Mouse (Mus musculus): ENCODE data around the gene Kcnq1. TPM values are rescaled to one million over a fixed set of nuclear protein-coding genes. Genes with fewer than 3 reads are reported as not detected.

Gene Kcnq1
- polyA plus RNA-seq, 1 experiment from 2014 or later: 0.87 TPM

DNA sequence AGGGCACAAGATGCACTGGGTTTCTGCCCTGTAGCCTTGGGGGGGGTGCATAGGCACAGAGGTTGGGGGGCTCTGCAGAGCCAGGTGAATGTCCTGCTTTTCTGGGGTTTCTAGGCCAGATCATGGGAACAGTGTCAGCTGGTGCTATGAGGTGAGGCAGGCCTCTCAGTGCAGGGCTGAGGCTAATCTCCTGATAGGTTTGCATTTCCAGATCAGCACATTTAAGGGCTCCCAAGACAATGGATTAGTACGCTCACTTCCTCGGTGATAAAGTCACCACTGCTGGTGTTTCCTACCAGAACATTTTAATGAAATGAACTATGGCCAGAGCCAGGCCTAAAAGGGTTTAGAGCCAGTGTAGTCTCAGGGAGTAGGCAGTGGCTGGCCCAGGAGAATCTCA, 36.5 kb downstream of the Kcnq1 start:
- no peak overlapping the region for H3K4me3 ChIP-seq
- WGBS: 93% methylated on average over 2 of the region's 2 CpGs
- no peak for ATAC-seq (ENCODE audit: low FRiP score, low read depth)
- no peaks in the 10 kb centered on the region for H3K9me3 ChIP-seq
- H3K36me3 ChIP-seq: no peaks in the 10 kb centered on the region
- no peaks in the 10 kb centered on the region for H3K27me3 ChIP-seq
- no peak overlapping the region for H3K27ac ChIP-seq
- H3K4me2 ChIP-seq (replicated peaks): no peak overlapping the region
- peaks cover 6% of the 10 kb centered on the region for H3K4me1 ChIP-seq
- no peak overlapping the region for H3K9ac ChIP-seq

DNA sequence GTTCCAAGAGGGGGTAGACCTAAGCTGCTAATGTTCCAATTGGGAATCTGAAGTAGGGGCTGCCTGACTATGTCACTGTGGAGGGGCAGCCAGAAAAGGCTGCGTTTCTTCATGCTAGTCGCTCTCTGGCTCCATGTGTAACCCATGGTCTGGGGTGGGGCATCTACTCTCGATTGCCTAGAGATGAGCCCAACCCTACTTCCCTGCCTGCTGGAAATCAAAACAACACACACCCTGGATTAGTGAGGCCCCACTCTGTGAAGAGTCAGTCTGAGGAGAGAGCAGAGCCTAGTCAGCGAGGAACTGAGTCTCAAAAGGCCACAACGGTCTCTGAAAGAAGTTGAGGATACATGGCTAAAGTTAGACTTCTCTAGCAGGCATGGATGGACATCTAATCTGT, 40.9 kb downstream of the Kcnq1 start:
- no peak overlapping the region for H3K9ac ChIP-seq
- H3K9me3 ChIP-seq: no peaks in the 10 kb centered on the region
- peaks cover 6% of the 10 kb centered on the region for H3K4me1 ChIP-seq
- no peak overlapping the region for H3K4me3 ChIP-seq
- H3K27me3 ChIP-seq: peaks cover 2% of the 10 kb centered on the region; the same call in 1 of the 2 replicates
- H3K4me2 ChIP-seq (replicated peaks): no peak overlapping the region
- no peak overlapping the region for H3K27ac ChIP-seq
- no peak for ATAC-seq (ENCODE audit: low FRiP score, low read depth)
- H3K36me3 ChIP-seq: no peaks in the 10 kb centered on the region
- WGBS: 69% methylated on average over 5 of the region's 5 CpGs

- no peaks in the 10 kb centered on the region for H3K9me3 ChIP-seq
- WGBS: 4% methylated on average over 2 of the region's 2 CpGs
Measured at GRCm38 (mm10) chr7:143151171-143151570, 45.0 kb downstream of the Kcnq1 start.

DNA sequence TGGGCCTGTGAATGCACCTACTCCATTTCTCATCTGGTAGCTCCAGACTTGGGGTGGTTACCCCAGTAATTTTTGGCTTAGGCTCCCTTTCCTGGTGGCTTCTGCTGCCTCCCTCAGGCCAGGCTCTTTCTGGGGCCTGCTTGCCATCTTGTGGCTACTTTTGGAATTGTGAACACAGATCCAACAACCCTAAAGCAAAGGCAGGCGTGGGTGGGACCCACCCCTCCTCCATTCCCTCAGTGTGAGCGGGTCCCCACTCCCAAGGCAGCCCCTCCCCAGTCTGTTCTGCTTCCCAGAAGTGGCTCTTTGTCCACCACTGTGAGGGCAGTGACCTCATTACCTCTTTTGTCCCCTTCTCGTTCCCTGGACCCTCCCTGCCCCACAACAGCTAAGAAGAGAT, 46.2 kb downstream of the Kcnq1 start:
- H3K27me3 ChIP-seq: peaks cover 2% of the 10 kb centered on the region; the same call in 1 of the 2 replicates
- 25% methylated on average over 3 of the region's 3 CpGs for WGBS
- H3K4me2 ChIP-seq (replicated peaks): no peak overlapping the region
- no peak for ATAC-seq (ENCODE audit: low FRiP score, low read depth)
- no peak overlapping the region for H3K4me3 ChIP-seq
- no peak overlapping the region for H3K9ac ChIP-seq
- no peak overlapping the region for H3K27ac ChIP-seq
- H3K9me3 ChIP-seq: no peaks in the 10 kb centered on the region
- H3K36me3 ChIP-seq: no peaks in the 10 kb centered on the region
- peaks cover 29% of the 10 kb centered on the region for H3K4me1 ChIP-seq

More at GRCm38 (mm10) chr7:143151171-143151570, 45.0 kb downstream of the Kcnq1 start:
- Histone ChIP-seq H3K27me3 (peaks cover 2% of the 10 kb centered on the region; the same call in 1 of the 2 replicates), H3K4me3 (no peak overlapping the region), H3K27ac (no peak overlapping the region), H3K36me3 (no peaks in the 10 kb centered on the region), H3K4me2 (replicated peaks) (no peak overlapping the region), H3K9ac (no peak overlapping the region), H3K4me1 (peaks cover 29% of the 10 kb centered on the region)
- no peak for ATAC-seq (ENCODE audit: low FRiP score, low read depth)

- Histone ChIP-seq H3K4me1 (peaks cover 42% of the 10 kb centered on the region), H3K9ac (peak overlapping the region; percentile 55), H3K36me3 (no peaks in the 10 kb centered on the region), H3K9me3 (no peaks in the 10 kb centered on the region), H3K4me3 (no peak overlapping the region; the same call in 1 of the 2 replicates), H3K27ac (peak overlapping the region; percentile 96), H3K4me2 (replicated peaks) (peak overlapping the region; percentile 56), H3K27me3 (no peaks in the 10 kb centered on the region)
- peak; percentile 80 for ATAC-seq (ENCODE audit: low FRiP score, low read depth)
- WGBS: under 1% methylated on average over 18 of the region's 18 CpGs
Measured at GRCm38 (mm10) chr7:143153915-143154373, 47.8 kb downstream of the Kcnq1 start.

DNA sequence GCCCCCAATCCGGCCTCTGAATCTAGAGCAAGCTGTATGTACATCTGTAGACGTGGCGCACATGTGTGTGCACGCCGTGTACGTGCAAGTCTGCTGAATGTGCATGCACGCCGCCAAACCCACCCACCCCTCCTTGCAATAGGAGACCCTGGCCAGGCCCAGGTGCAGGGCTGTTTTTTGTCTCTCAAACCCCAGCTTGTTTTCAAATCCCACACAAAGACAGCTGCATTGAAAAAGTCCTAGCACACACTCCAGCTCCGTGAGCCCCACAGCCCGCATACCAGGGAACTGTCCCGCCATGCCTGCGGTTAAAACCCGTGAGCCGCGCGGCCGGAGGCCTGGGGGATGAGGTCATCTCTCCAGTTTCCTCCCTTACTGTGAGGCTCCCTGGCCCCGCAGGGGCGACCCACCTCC, 48.3 kb downstream of the Kcnq1 start:
- peak; percentile 78 for ATAC-seq (ENCODE audit: low FRiP score, low read depth)
- no peaks in the 10 kb centered on the region for H3K9me3 ChIP-seq
- H3K27me3 ChIP-seq: no peaks in the 10 kb centered on the region
- peak overlapping the region; percentile 56 for H3K4me2 ChIP-seq (replicated peaks)
- peaks cover 47% of the 10 kb centered on the region for H3K4me1 ChIP-seq
- no peaks in the 10 kb centered on the region for H3K36me3 ChIP-seq
- H3K4me3 ChIP-seq: no peak overlapping the region
- 12% methylated on average over 19 of the region's 19 CpGs for WGBS
- H3K9ac ChIP-seq: peak overlapping the region; percentile 55
- H3K27ac ChIP-seq: peak overlapping the region; percentile 96

- H3K9me3 ChIP-seq: no peaks in the 10 kb centered on the region
- H3K9ac ChIP-seq: no peak overlapping the region
- no peaks in the 10 kb centered on the region for H3K36me3 ChIP-seq
- no peak overlapping the region for H3K4me3 ChIP-seq
- peak overlapping the region; percentile 96 for H3K27ac ChIP-seq
- ATAC-seq (ENCODE audit: low FRiP score, low read depth): no peak
- H3K4me2 ChIP-seq (replicated peaks): peak overlapping the region; percentile 56; the same call in 1 of the 2 replicates
- peaks cover 54% of the 10 kb centered on the region for H3K4me1 ChIP-seq
- WGBS: 39% methylated on average over 5 of the region's 5 CpGs
- H3K27me3 ChIP-seq: no peaks in the 10 kb centered on the region
Measured at GRCm38 (mm10) chr7:143155257-143155656, 49.1 kb downstream of the Kcnq1 start.

- Histone ChIP-seq H3K27ac (peak overlapping the region; percentile 34; the same call in 1 of the 2 replicates), H3K9me3 (no peaks in the 10 kb centered on the region), H3K4me1 (peaks cover 49% of the 10 kb centered on the region), H3K4me3 (no peak overlapping the region), H3K27me3 (no peaks in the 10 kb centered on the region), H3K36me3 (no peaks in the 10 kb centered on the region), H3K9ac (peak overlapping the region; percentile 35; the same call in 1 of the 2 replicates), H3K4me2 (replicated peaks) (no peak overlapping the region)
- no peak for ATAC-seq (ENCODE audit: low FRiP score, low read depth)
- 66% methylated on average over 14 of the region's 14 CpGs for WGBS
Measured at GRCm38 (mm10) chr7:143158690-143159425, 52.7 kb downstream of the Kcnq1 start.

- peak overlapping the region; percentile 35; the same call in 1 of the 2 replicates for H3K9ac ChIP-seq
- no peaks in the 10 kb centered on the region for H3K27me3 ChIP-seq
- WGBS: 38% methylated on average over 11 of the region's 11 CpGs
- peaks cover 43% of the 10 kb centered on the region for H3K4me1 ChIP-seq
- H3K4me2 ChIP-seq (replicated peaks): no peak overlapping the region
- no peak overlapping the region for H3K4me3 ChIP-seq
- H3K27ac ChIP-seq: peak overlapping the region; percentile 34; the same call in 1 of the 2 replicates
- H3K36me3 ChIP-seq: no peaks in the 10 kb centered on the region
- ATAC-seq (ENCODE audit: low FRiP score, low read depth): 0 out of 2 replicates have a peak, but pooled peaks have one; percentile 46
- H3K9me3 ChIP-seq: no peaks in the 10 kb centered on the region
Measured at GRCm38 (mm10) chr7:143159446-143159845, 53.3 kb downstream of the Kcnq1 start.

GRCm38 (mm10) chr7:143160057-143160456, 53.9 kb downstream of the Kcnq1 start:
- 75% methylated on average over 5 of the region's 5 CpGs for WGBS
- Histone ChIP-seq H3K4me1 (peaks cover 37% of the 10 kb centered on the region), H3K4me3 (no peak overlapping the region), H3K9ac (no peak overlapping the region), H3K4me2 (replicated peaks) (no peak overlapping the region), H3K27me3 (no peaks in the 10 kb centered on the region), H3K27ac (no peak overlapping the region; the same call in 1 of the 2 replicates), H3K36me3 (no peaks in the 10 kb centered on the region), H3K9me3 (no peaks in the 10 kb centered on the region)
- no peak for ATAC-seq (ENCODE audit: low FRiP score, low read depth)

DNA sequence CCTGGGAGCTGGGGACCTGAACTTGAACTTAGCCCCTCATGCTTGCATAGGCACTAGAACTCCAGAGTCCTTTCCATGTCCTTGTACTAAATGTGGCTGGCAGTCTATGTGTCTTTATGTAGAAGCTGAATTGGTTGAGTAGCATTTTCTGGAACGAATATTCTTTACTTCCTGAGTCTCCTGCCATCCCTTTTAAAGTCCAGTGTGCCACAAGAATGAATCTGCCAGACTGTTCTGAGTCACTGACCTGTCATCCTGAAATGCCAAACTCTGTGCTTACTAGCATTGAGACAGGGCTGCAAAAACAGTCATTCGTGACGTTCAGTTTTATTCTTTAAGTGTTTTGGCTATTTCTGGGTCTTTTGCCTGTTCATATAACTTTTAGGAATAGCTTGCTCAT, 55.9 kb downstream of the Kcnq1 start:
- 70% methylated on average over 3 of the region's 3 CpGs for WGBS
- Histone ChIP-seq H3K4me3 (no peak overlapping the region), H3K9me3 (no peaks in the 10 kb centered on the region), H3K9ac (no peak overlapping the region), H3K4me2 (replicated peaks) (no peak overlapping the region), H3K36me3 (no peaks in the 10 kb centered on the region), H3K27me3 (no peaks in the 10 kb centered on the region), H3K27ac (no peak overlapping the region), H3K4me1 (peaks cover 31% of the 10 kb centered on the region)
- ATAC-seq (ENCODE audit: low FRiP score, low read depth): no peak

GRCm38 (mm10) chr7:143164074-143164473, 57.9 kb downstream of the Kcnq1 start:
- Histone ChIP-seq H3K9me3 (no peaks in the 10 kb centered on the region), H3K36me3 (no peaks in the 10 kb centered on the region), H3K27me3 (no peaks in the 10 kb centered on the region), H3K9ac (no peak overlapping the region), H3K4me3 (no peak overlapping the region), H3K4me1 (peaks cover 17% of the 10 kb centered on the region), H3K27ac (no peak overlapping the region), H3K4me2 (replicated peaks) (no peak overlapping the region)
- ATAC-seq (ENCODE audit: low FRiP score, low read depth): no peak

Measured in limb, embryonic 13.5 days (tissue).